In the genomic region with DNA sequence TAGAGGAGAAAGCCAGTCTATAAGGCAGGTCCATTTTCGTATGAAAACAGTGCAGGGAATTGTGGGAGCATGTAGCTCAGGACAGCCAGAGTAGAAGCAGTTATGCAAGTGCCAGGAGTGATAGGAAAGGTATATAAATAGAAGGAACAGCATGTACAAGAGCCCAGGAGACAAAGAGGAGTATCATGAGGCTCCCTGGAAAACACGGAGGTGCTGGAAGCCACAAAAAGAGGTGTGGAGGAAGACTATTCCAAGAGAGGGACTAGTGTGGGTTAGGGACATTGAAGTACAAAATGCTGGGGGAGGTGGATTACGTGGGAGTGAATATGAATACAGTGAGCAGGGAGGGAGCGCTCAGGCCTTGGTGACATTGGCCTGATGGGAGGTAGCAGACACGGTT, we compare ENCODE assay signal across 17 mouse cellular contexts. TPM values are rescaled to one million over a fixed set of nuclear protein-coding genes. Genes with fewer than 3 reads are reported as not detected.
DNase-seq lines count a peak whose midpoint lies in the region; ATAC-seq lines count a peak whose summit lies in the region.
"Had no signal": no experiment of that assay in that cellular context is flagged by ENCODE, and none has a peak within 500 bp of the region (broad histone marks: within the 10 kb centered on the region; RNA-seq: fewer than 3 reads in every experiment).

No protein-coding gene starts in this region.

- peak; percentile 64 for DNase-seq in heart, adult 8-10 months (ENCODE audit: low spot score)
- no peak for DNase-seq in heart, postnatal 36 days
- no peak for DNase-seq in lung, postnatal 25 days (ENCODE audit: low spot score)
- DNase-seq in left cerebral cortex, postnatal 25 days (ENCODE audit: low spot score in 2 of 2), result peak; percentile 51 to 93
- no peak for DNase-seq in kidney, postnatal 14 days
- DNase-seq: forebrain, postnatal 0 days; gastrocnemius, postnatal 36 days; thymus, postnatal 4 days had no signal

- intact Hi-C loops in heart, postnatal 36 days (cut with DNase I), result no loop called here
- intact Hi-C loops in left cerebral cortex, postnatal 25 days (cut with DNase I), result loop anchor here (1.0 to 2.0 kb wide), 4 partner anchors 44 to 176 kb away; no protein-coding TSS in a partner anchor

- H3K4me2 ChIP-seq in lung, embryonic 16.5 days (ENCODE audit: low read depth, low read length), result no peak overlapping the region
- no peak overlapping the region for H3K4me2 ChIP-seq in heart, embryonic 15.5 days
- H3K4me2 ChIP-seq in intestine, embryonic 15.5 days (replicated peaks), result no peak overlapping the region
- H3K4me2 ChIP-seq: embryonic facial prominence, embryonic 13.5 days; hindbrain, embryonic 13.5 days; liver, embryonic 12.5 days; lung, embryonic 14.5 days; midbrain, embryonic 12.5 days had no signal

- 75% methylated on average over 5 of the region's 5 CpGs for WGBS in lung, embryonic 16.5 days
- 53% methylated on average over 5 of the region's 5 CpGs for WGBS in heart, embryonic 15.5 days
- WGBS in intestine, embryonic 15.5 days, result 76% methylated on average over 5 of the region's 5 CpGs

- H3K27me3 ChIP-seq in lung, embryonic 16.5 days (ENCODE audit: control insufficient read depth, insufficient read depth, low read depth, low read length), result no peaks in the 10 kb centered on the region
- no peaks in the 10 kb centered on the region for H3K27me3 ChIP-seq in heart, embryonic 15.5 days
- H3K27me3 ChIP-seq in intestine, embryonic 15.5 days (replicated peaks), result no peaks in the 10 kb centered on the region
- H3K27me3 ChIP-seq: hindbrain, embryonic 13.5 days; liver, embryonic 12.5 days; midbrain, embryonic 12.5 days had no signal

- H3K36me3 ChIP-seq in lung, embryonic 16.5 days (ENCODE audit: control insufficient read depth, insufficient read depth, low read length), result no peaks in the 10 kb centered on the region
- H3K36me3 ChIP-seq in heart, embryonic 15.5 days, result no peaks in the 10 kb centered on the region
- no peaks in the 10 kb centered on the region for H3K36me3 ChIP-seq in intestine, embryonic 15.5 days
- H3K36me3 ChIP-seq: embryonic facial prominence, embryonic 13.5 days; hindbrain, embryonic 13.5 days; liver, embryonic 12.5 days; midbrain, embryonic 12.5 days had no signal

- no peak overlapping the region for H3K27ac ChIP-seq in lung, embryonic 16.5 days (ENCODE audit: low read length)
- peak overlapping the region; percentile 78 for H3K27ac ChIP-seq in heart, embryonic 15.5 days
- H3K27ac ChIP-seq in intestine, embryonic 15.5 days, result no peak overlapping the region
- H3K27ac ChIP-seq: embryonic facial prominence, embryonic 13.5 days; hindbrain, embryonic 13.5 days; liver, embryonic 12.5 days had no signal

- H3K9me3 ChIP-seq in lung, embryonic 16.5 days (ENCODE audit: control insufficient read depth, low read length), result no peaks in the 10 kb centered on the region
- H3K9me3 ChIP-seq in heart, embryonic 15.5 days (replicated peaks), result no peaks in the 10 kb centered on the region
- H3K9me3 ChIP-seq in intestine, embryonic 15.5 days, result no peaks in the 10 kb centered on the region
- H3K9me3 ChIP-seq: embryonic facial prominence, embryonic 13.5 days; hindbrain, embryonic 13.5 days; liver, embryonic 12.5 days; midbrain, embryonic 12.5 days had no signal

- peak; percentile 11; the same call in 1 of the 2 replicates for ATAC-seq in lung, embryonic 16.5 days (ENCODE audit: low read depth)
- ATAC-seq in heart, embryonic 15.5 days (replicated peaks; ENCODE audit: insufficient number of reproducible peaks, insufficient read depth, low FRiP score, low read depth), result peak; percentile 62
- no peak for ATAC-seq in intestine, embryonic 15.5 days
- ATAC-seq: liver, embryonic 12.5 days had no signal

- no peaks in the 10 kb centered on the region; the same call in 1 of the 2 replicates for H3K4me1 ChIP-seq in lung, embryonic 16.5 days (replicated peaks; ENCODE audit: control insufficient read depth, insufficient read depth, low read length)
- peaks cover 25% of the 10 kb centered on the region for H3K4me1 ChIP-seq in heart, embryonic 15.5 days (replicated peaks)
- no peaks in the 10 kb centered on the region for H3K4me1 ChIP-seq in intestine, embryonic 15.5 days (replicated peaks)
- H3K4me1 ChIP-seq: liver, embryonic 12.5 days had no signal

- H3K4me3 ChIP-seq in lung, embryonic 16.5 days (ENCODE audit: low read length), result no peak overlapping the region
- no peak overlapping the region for H3K4me3 ChIP-seq in heart, embryonic 15.5 days
- no peak overlapping the region for H3K4me3 ChIP-seq in intestine, embryonic 15.5 days (replicated peaks)
- H3K4me3 ChIP-seq: embryonic facial prominence, embryonic 13.5 days; hindbrain, embryonic 13.5 days; liver, embryonic 12.5 days; midbrain, embryonic 12.5 days had no signal

- no peak overlapping the region for H3K9ac ChIP-seq in lung, embryonic 16.5 days (ENCODE audit: low read length)
- H3K9ac ChIP-seq in heart, embryonic 15.5 days, result no peak overlapping the region
- no peak overlapping the region for H3K9ac ChIP-seq in intestine, embryonic 15.5 days
- H3K9ac ChIP-seq: embryonic facial prominence, embryonic 13.5 days; forebrain, postnatal 0 days; hindbrain, embryonic 13.5 days; liver, embryonic 12.5 days; lung, embryonic 14.5 days; midbrain, embryonic 12.5 days had no signal

RNA-seq across cellular contexts. Expression of gene Trabd2b, which starts 53.9 kb away (rescaled TPM):
- 10 to 100 TPM; 62.0 to 82.7 (median 71.5) TPM for total RNA-seq in heart, adult 8-10 months (2022)
- 10 to 100 TPM; 53.1 to 71.5 TPM for total RNA-seq in heart, postnatal 36 days (2021)
- polyA plus RNA-seq in lung, embryonic 16.5 days (2015; fragmentation: Nextera tagmentation; extraction: Ambion mirVana), result 5.1 and 5.4 TPM in 2 replicates
- 2.4 and 2.9 TPM in 2 replicates for polyA plus RNA-seq in heart, embryonic 15.5 days (2015; fragmentation: Nextera tagmentation; extraction: Ambion mirVana)
- 1 to 10 TPM; 4.3 to 5.2 TPM for total RNA-seq in left cerebral cortex, postnatal 25 days (2021)
- polyA plus RNA-seq in intestine, embryonic 15.5 days (2015; fragmentation: Nextera tagmentation; extraction: Ambion mirVana), result 0.53 and 0.61 TPM in 2 replicates
- total RNA-seq: neutrophil, adult 5-6 weeks had no signal

Comparison
In these comparisons a context has a peak if more than half of its experiments do, and no peak if none do; other contexts are left out.
1. DNase-seq: peak in heart, adult 8-10 months (single experiment) and left cerebral cortex, postnatal 25 days (2 of 2); none in heart, postnatal 36 days (0 of 2), lung, postnatal 25 days (single experiment) and kidney, postnatal 14 days (single experiment).
2. RNA of gene Trabd2b, which starts 53.9 kb away (total RNA-seq): 62.0 to 82.7 TPM in heart, adult 8-10 months and 53.1 to 71.5 TPM in heart, postnatal 36 days; 4.3 to 5.2 TPM in left cerebral cortex, postnatal 25 days; every median in the first group is over 4 times any median in the second.